Mouse (Mus musculus): Measurements from ENCODE around the gene Ppid.
A peak's percentile ranks its signal among the peaks of the same experiment; 100 is the strongest.

GRCm38 (mm10) chr3:79590863-79591792 lies at the start of gene Ppid:
- no peak for TF ChIP-seq CTCF (IDR thresholded peaks at IDR 0.05; ENCODE audit: insufficient read depth, low read length)
- peak; percentile 73; the same call in 1 of the 2 replicates for TF ChIP-seq POLR2A (IDR thresholded peaks at IDR 0.05; ENCODE audit: borderline replicate concordance, extremely low read depth, low read depth, low read length)
